Mouse (Mus musculus): ENCODE measurements around the gene Prpf4.

Gene Prpf4

DNA sequence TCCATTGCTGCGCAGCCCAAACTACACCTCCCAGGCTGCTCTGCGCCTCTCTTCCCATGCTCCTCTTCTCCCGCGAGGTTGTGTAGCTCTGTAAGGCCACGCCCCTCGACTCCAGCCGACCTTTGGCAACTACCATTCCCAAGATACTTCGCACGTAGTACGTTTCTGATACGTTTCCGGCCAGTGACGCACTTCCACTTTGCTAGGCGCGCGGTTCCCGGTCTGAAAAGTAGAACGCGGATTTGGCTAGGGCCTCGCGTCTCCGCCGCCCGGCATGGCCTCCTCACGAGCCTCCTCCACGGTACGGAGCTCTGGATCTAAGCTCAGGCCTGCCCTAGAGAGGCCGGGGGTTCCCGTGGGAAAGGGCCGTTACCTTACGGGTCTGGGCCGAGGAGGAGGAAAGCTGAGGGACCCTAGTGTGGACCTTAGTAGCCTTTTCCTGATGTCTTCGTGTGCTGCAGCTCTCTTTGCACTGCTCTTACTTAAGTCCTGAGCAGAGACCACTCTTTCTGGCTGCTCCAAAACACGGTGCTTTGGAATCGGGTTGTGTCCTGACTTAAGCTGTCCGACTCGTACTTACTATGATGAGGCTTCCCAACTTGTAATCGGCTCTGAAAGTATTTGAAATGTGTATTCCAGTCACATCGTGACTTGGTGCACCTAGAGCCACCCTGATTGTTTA lies at the start of gene Prpf4, which contains the start of gene Cdc26:
TSS of gene Prpf4 (plus strand) at position 197 of the 682 bp plus-strand sequence.
TSS of gene Cdc26 (minus strand) at position 42 of the 682 bp plus-strand sequence.
- peak; percentile 94 to 98 for DNase-seq (ENCODE audit: low spot score in 2 of 2)

- no peak for DNase-seq (ENCODE audit: low spot score in 2 of 2)
Measured at GRCm38 (mm10) chr4:62359256-62359775, 49.3 kb upstream of the Prpf4 start.

DNA sequence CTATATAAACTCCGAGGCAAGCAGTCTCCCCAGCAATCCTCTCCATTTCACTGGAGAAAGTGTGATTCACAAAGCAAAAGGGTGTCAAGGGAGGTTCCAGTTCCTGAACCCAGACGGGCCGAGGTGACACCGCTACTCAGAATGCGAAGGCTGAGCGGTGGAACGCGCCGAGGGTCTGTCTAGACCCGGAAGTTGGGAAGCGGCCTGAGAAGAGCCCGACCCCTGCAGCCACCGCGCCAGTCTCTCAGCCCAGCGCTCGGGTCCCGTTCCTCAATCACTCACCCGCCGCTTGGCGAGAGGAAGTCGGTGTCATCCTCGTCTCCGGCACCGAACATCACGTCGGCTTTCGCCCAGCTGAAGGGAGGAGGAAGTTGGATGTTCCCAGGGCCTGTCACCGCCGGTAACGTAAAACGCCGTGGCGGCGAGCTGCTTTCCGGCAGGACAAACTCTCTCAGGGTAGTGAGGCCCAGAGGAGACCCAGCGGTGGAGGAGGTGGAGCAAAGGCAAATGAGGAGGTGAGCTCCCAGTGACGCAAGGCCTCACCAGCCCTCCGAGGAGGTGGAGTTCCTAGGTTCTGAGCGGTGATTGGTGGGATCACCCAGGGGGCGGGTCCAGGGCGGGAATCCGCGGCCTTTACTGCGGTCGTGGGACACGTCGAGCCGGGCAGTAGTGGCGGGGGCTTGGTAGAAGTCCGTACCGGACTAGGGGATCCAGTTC lies 48.4 kb upstream of the Prpf4 start, which contains the start of the genes Fkbp15 and Slc31a1:
TSS of gene Fkbp15 (minus strand) at position 461 of the 717 bp plus-strand sequence.
TSS of gene Slc31a1 (plus strand) at position 640 of the 717 bp plus-strand sequence.
- DNase-seq (ENCODE audit: low spot score in 2 of 2) = peak; percentile 95

DNA sequence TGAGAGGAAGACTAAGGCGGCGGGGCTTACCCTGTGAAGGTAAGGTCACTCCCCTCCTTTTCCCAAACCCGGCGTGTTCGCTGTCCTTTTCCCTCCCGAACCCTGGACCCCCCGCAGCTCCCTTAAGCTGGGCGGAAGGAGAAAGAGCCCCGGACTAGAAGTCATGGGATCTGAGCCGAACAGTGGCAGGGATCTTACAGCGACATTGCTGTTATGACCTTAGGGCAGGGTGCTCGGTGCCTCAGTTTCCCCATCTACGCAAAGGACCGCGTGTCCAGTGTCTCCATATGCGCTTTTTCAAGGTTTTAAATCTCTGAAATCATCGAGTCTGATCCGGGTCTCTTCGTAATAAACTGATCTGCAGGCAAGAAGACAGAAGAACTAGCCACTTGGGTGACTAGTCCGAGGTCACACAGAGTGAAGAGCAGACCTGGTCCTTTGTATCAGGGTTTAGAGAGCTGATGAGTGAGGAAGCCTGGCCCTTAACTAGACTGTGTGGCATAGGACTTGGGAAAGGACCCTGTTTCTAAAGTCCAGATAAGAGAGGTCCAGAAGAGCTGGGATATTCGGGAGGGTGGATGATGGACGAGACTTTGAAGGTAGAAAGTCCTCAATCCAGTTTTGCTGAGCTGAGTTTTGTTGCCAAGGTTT lies 47.7 kb upstream of the Prpf4 start:
- no peak for DNase-seq (ENCODE audit: low spot score in 2 of 2)

DNA sequence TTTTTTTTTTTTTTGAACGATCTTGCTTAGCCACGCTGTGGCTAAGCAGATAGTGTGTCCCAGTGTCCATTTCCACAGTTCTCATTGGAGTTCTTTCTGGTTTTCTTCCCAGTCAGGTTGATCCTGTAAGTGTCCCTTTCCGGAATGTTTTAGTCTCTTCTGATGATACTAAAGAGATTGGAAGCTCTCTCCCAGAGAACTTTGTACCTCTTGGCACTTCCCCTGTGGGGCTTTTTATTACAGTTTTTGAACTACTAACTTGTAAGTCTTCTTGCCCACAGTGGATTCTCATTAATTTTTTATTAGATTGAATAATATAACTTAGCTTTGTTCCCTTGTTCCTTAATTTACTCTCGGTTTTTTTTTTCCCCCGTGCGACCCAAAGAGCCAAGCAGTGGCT lies 47.0 kb upstream of the Prpf4 start:
- DNase-seq (ENCODE audit: low spot score in 2 of 2) = no peak

DNA sequence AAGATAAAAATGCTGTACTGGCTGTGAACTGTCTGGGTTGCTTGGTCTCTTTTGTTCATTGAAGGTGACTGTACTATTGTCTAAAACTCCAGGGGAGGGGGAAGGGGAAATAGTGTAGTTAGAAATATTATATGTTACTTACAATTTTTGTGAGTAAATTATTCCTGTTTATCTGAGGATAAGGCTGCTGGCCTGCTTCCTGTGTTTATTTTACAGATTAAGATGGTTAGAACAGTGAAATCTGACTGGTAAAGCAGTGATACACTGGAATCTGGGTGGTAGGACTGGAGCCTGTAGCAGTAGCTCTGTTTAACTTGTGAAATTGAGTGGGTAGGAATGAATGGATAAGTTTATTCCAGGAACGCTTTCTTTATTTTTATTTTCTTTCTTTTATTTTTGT lies 46.6 kb upstream of the Prpf4 start:
- no peak for DNase-seq (ENCODE audit: low spot score in 2 of 2)

- no peak for DNase-seq (ENCODE audit: low spot score in 2 of 2)
Measured at GRCm38 (mm10) chr4:62362437-62362836, 46.2 kb upstream of the Prpf4 start.

GRCm38 (mm10) chr4:62364299-62364698 lies 44.3 kb upstream of the Prpf4 start:
- no peak for DNase-seq (ENCODE audit: low spot score in 2 of 2)

GRCm38 (mm10) chr4:62366291-62366690 lies 42.3 kb upstream of the Prpf4 start:
- DNase-seq (ENCODE audit: low spot score in 2 of 2) = no peak

GRCm38 (mm10) chr4:62367586-62367985 lies 41.0 kb upstream of the Prpf4 start:
- no peak for DNase-seq (ENCODE audit: low spot score in 2 of 2)

GRCm38 (mm10) chr4:62369091-62369490 lies 39.5 kb upstream of the Prpf4 start:
- DNase-seq (ENCODE audit: low spot score in 2 of 2) = no peak

DNA sequence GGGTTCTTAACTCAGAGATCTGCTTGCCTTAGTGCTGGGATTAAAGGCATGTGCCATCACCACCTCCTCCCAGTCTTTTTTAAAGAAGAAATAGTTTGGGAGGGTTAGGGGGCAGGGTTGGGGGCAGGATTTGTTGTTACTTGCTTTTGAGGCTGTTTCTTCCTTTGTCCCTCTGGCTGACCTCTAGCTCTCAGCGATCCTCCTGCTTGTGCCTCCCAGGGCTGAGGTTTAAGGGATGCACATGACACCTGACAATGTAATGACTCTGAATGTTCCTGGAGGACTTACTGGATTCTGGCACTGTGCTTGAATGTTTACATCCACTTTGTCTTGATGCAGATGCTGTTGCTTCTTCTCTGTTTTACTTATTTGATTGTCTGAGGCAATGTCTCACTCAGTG lies 36.2 kb upstream of the Prpf4 start:
- DNase-seq (ENCODE audit: low spot score in 2 of 2) = no peak

DNA sequence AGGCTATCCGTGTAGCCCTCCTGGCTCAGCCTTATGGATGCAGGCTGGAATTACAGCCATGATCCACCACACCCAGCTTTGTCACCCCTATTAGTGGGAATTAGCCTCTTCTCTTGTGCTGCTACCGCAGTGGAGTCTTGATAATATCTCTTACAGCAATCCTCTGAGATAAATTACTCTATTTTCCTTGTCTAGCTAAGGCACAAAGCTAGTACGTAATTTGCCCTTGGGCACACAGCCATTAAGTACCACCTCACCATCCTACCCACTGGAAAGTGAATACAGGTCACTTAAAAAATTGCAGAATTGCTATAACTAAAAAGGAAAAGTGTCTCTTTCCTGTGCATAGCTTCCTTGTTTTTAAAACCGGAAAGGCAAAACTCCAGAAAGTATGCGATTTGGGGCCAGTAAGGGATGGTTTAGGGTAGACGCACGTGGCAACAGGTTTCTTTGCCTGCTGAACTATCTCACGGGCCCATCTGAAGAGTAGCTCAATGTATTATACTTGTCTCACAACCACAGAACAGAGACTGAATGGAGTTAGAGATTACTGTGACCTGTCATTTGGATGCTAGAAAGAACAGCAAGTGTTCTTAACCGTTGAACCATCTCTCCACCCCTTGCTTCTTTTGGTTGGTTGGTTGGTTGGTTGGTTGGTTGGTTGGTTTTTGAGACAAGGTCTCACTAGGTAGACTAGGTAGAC lies 35.6 kb upstream of the Prpf4 start:
- DNase-seq (ENCODE audit: low spot score in 2 of 2) = no peak

GRCm38 (mm10) chr4:62373668-62374067 lies 34.9 kb upstream of the Prpf4 start:
- DNase-seq (ENCODE audit: low spot score in 2 of 2) = no peak

GRCm38 (mm10) chr4:62374342-62374741 lies 34.3 kb upstream of the Prpf4 start:
- no peak for DNase-seq (ENCODE audit: low spot score in 2 of 2)

GRCm38 (mm10) chr4:62376123-62376522 lies 32.5 kb upstream of the Prpf4 start:
- DNase-seq (ENCODE audit: low spot score in 2 of 2) = no peak

- DNase-seq (ENCODE audit: low spot score in 2 of 2) = no peak
Measured at GRCm38 (mm10) chr4:62379724-62380381, 28.7 kb upstream of the Prpf4 start.

GRCm38 (mm10) chr4:62383207-62383606 lies 25.4 kb upstream of the Prpf4 start:
- no peak for DNase-seq (ENCODE audit: low spot score in 2 of 2)

- DNase-seq (ENCODE audit: low spot score in 2 of 2) = no peak
Measured at GRCm38 (mm10) chr4:62383752-62384151, 24.8 kb upstream of the Prpf4 start.

DNA sequence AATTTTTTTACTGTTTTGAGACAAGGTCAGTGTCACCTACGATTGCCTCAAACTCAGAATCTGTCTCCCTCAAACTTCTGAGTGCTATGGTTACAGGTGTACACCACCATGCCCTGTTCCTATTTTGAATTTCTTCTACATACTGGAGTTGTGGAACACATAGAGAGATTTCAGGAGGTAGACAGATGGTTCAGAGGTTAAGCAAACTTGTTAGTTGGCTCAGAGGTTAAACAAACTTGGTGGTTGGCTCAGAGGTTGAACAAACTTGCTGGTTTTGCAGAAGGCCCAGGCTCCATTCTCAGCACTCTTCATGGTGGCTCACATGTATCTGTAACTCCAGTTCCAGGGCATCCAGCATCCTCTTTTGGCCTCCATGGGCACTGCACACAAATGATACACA lies 24.4 kb upstream of the Prpf4 start:
- DNase-seq (ENCODE audit: low spot score in 2 of 2) = no peak

DNA sequence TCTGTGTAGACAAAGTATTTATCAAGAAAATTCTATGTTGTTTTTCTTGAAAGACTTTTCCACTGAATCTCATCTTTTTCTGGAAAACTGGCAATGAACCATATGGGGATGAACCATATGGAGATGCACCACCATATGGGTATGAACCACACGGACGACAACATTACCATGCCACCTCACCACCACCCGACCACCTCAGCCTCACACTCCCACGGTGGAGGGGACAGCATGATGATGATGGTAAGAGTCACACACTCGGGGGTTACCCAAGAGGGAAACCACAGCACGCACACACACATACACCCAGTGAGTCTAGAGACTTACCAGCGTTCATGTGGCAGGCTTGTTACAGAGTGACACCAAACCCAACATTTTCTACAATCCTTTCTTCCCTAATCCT lies 23.2 kb upstream of the Prpf4 start:
- no peak for DNase-seq (ENCODE audit: low spot score in 2 of 2)
